Mouse (Mus musculus): ENCODE data around the gene Sec63. TPM values are rescaled to one million over a fixed set of nuclear protein-coding genes. Genes with fewer than 3 reads are reported as not detected.

Sec63 gene
- 4.9 and 5.9 TPM in 2 replicates for polyA plus RNA-seq (2021; fragmentation: Nextera tagmentation)
- long read RNA-seq, experiment 1, full-length matches to known transcripts, result 12 of 29 reads
- long read RNA-seq, experiment 1, partial matches to known transcripts, result 12 of 29 reads
- long read RNA-seq, experiment 1, other reads (novel, unspliced or antisense), result 5 of 29 reads
- long read RNA-seq, experiment 2, full-length matches to known transcripts, result 1 of 15 reads
- long read RNA-seq, experiment 2, partial matches to known transcripts, result 8 of 15 reads
- long read RNA-seq, experiment 2, other reads (novel, unspliced or antisense), result 6 of 15 reads

DNA sequence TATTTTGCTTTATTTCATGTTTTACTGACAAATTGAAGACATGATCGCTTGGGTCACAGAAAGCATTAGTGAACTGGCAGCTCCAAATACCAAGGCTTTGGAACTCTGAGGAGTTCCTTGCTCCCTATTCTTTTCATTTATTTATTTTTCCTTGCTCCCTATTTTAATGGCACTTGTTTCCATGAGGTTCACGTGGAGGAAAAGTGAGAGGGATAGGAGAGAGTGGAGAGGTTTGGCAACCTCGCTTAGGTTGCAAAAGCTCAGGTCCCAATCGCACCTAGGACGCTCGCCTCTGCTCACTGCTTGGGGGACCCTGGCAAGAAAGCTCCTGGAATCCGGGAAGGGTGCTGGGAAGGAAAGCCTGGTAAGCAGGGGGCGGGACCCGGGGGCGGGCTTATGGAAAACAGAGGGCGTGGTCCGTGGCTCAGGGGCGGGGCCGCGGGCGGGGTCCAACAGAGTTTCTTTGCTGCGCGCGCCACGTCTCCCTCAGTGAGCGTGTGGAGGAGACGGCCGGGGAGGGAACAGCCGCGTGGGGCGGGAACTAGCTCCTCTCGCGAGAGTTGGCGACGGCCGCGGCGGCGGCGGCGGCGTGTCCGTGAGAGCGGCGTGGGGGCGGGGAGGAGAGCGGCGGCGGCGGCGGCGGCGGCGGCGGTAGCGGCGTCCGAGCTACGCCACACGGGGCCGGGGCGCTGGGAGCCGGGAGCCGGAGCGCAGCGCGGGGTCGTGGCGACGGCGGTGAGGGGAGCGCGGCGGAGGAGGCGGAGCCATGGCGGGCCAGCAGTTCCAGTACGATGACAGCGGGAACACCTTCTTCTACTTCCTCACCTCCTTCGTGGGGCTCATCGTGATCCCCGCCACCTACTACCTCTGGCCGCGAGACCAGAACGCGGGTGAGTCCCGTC lies at the start of gene Sec63:
Gene Sec63 (plus strand): TSS at position 498 of the 902 bp plus-strand sequence.

DNA sequence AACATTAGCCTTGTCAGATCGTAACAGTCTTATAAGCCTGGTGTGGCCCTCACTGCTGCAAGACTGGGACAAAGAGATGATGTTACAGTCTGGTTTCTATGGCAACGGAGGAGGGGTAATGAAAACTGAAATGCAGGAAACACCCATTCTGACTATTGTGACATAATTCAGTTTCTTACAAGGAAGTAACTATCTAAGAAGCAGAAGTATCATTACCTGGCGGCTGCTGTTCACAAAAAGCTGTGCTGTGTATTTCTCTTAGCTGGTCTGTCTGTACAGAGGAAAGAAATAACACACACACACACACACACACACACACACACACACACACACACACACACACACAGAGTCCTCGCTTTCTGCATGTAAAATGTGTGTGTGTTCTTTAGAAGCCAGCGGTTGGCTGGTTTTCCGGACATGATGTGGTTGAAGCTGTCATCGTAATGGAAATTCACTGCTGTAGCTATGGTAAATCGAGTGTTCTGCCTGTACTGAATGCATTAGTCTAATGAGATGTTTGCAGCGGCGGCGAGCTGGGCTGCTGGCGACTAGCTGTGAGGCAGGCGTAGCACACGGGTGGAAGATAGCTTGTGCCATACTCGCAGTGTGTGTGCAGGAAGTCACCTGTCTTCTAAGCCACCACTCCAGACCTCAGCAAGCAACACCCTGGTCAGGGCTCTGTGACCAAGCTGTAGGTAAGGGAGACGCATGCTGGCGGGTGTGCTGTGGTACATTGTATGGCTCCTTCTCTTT lies 99.0 kb downstream of the Sec63 start, which contains the start of gene Scml4:
Gene Scml4 (plus strand): TSS at position 212 of the 753 bp plus-strand sequence.

Other genes starting within 250 kb of the Sec63 start
- gene Nr2e1, start 177.9 kb upstream of the Sec63 start, polyA plus RNA-seq (2021; fragmentation: Nextera tagmentation), result 5.9 and 8.2 TPM in 2 replicates
- gene Ostm1, start 177.7 kb upstream of the Sec63 start, polyA plus RNA-seq (2021; fragmentation: Nextera tagmentation), result 40.3 and 55.7 TPM in 2 replicates
- 0.34 and 0.78 TPM in 2 replicates for gene Scml4, start 98.9 kb downstream of the Sec63 start, polyA plus RNA-seq (2021; fragmentation: Nextera tagmentation)

All from left cerebral cortex, adult 6 months (tissue).